Mouse (Mus musculus) ES-Bruce4 (cell line): ENCODE data around the gene 1700001P01Rik. TPM values are rescaled to one million over a fixed set of nuclear protein-coding genes. Genes with fewer than 3 reads are reported as not detected.
A peak's percentile ranks its signal among the peaks of the same experiment; 100 is the strongest.

Source experiments
- H3K27ac ChIP-seq: 2 replicates; pipeline ENCODE4 v1.5.1; 2012; ENCODE audit warnings: low read length, inconsistent platforms; ENCODE audit not compliant: insufficient read depth
- H3K27me3 ChIP-seq: 2 replicates; pipeline ENCODE4 v1.6.1; 2012; ENCODE audit warnings: mild to moderate bottlenecking, low read length, inconsistent platforms; ENCODE audit not compliant: control insufficient read depth, poor library complexity, insufficient read depth, severe bottlenecking
- H3K36me3 ChIP-seq: 2 replicates; pipeline ENCODE4 v1.6.1; 2012; ENCODE audit warnings: inconsistent platforms, mild to moderate bottlenecking, low read length, moderate library complexity; ENCODE audit not compliant: control insufficient read depth, poor library complexity, insufficient read depth, severe bottlenecking
- H3K4me1 ChIP-seq: one replicate; pipeline ENCODE4 v1.8.1; 2011; ENCODE audit warnings: low read length; ENCODE audit not compliant: control insufficient read depth, insufficient read depth
- H3K4me3 ChIP-seq: 2 replicates; pipeline ENCODE4 v1.5.1; 2011; ENCODE audit warnings: low read depth, mild to moderate bottlenecking, low read length
- H3K9ac ChIP-seq: 2 replicates; pipeline ENCODE4 v1.6.1; 2012; ENCODE audit warnings: low read depth, mild to moderate bottlenecking, inconsistent platforms; ENCODE audit not compliant: poor library complexity, severe bottlenecking
- H3K9me3 ChIP-seq: replicated peaks from 2 replicates; pipeline ENCODE4 v1.6.1; 2012; ENCODE audit warnings: mild to moderate bottlenecking, low read length, inconsistent platforms; ENCODE audit not compliant: control insufficient read depth, poor library complexity, insufficient read depth, severe bottlenecking
- CTCF ChIP-seq: IDR thresholded peaks from one replicate; pipeline ENCODE4 v1.8.1; 2011; ENCODE audit warnings: low read depth, low read length
- EP300 ChIP-seq: IDR thresholded peaks from 2 replicates; pipeline ENCODE4 v1.6.1; 2011; ENCODE audit warnings: low read depth, low read length; ENCODE audit not compliant: insufficient read depth
- POLR2A ChIP-seq: IDR thresholded peaks from one replicate; pipeline ENCODE4 v1.8.1; 2011; ENCODE audit warnings: low read length; ENCODE audit not compliant: insufficient read depth
- polyA plus RNA-seq: library from polyadenylated mRNA; stranded (reverse); fragments of >200 nt; gene quantifications from 2 replicates; pipeline ENCODE4 v1.2.4, GENCODE M21; 2011; ENCODE audit warnings: low read depth; ENCODE audit not compliant: missing spikeins, insufficient read depth, insufficient read length

Gene 1700001P01Rik
- polyA plus RNA-seq, 1 experiment = 0.99 TPM

DNA sequence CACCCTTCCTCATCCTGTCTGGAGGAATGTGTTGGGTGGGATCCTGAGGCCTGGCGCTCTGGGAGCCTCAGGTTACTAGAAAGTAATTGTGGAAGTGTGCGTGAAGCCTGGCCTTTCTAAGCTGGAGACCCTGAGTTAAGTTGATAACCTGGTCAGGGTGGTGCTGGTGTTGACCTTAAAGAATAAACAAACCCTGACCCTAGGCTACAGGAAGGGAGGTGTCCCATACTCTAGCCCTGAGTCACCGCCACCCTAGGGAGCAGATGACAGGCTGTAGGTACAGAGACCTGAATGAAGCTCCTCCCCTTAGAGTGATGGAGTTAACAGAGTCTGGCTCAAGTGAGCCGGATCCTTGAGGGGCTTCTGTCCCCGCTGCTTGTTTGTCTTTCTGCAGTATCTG is 28.1 kb upstream of the 1700001P01Rik start:
- H3K27me3 ChIP-seq = no peaks in the 10 kb centered on the region
- no peaks in the 10 kb centered on the region for H3K9me3 ChIP-seq
- H3K27ac ChIP-seq = peak overlapping the region; percentile 89
- H3K4me3 ChIP-seq = peak overlapping the region; percentile 17; the same call in 1 of the 2 replicates
- TF ChIP-seq EP300 (peak; percentile 96), CTCF (no peak), POLR2A (no peak)
- peaks cover 11% of the 10 kb centered on the region for H3K36me3 ChIP-seq
- H3K9ac ChIP-seq = peak overlapping the region; percentile 63
- peaks cover 17% of the 10 kb centered on the region for H3K4me1 ChIP-seq

DNA sequence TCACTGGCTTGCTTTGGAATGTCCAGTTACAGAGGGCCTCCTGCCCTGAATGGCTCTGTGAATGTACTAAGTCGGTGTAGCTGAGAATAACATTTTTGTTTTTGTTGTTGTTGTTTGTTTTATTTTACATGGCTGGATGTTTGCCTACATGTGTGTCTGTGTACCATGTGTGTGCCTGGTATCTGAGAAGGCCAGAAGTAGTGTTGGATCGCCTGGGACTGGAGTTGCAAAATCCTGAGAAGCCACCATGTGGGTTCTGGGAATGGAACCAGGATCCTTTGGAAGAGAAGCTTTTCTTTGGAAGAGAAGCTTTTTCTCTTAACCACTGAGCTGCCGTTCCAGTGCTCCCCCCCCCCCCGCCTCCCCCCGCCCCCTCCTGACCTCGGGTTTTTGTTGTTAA is 26.8 kb upstream of the 1700001P01Rik start:
- no peaks in the 10 kb centered on the region for H3K27me3 ChIP-seq
- no peaks in the 10 kb centered on the region for H3K9me3 ChIP-seq
- H3K4me1 ChIP-seq = peaks cover 9% of the 10 kb centered on the region
- no peak for TF ChIP-seq CTCF
- no peak for TF ChIP-seq POLR2A
- TF ChIP-seq EP300 = no peak
- peak overlapping the region; percentile 85 for H3K9ac ChIP-seq
- H3K36me3 ChIP-seq = peaks cover 7% of the 10 kb centered on the region
- H3K27ac ChIP-seq = peak overlapping the region; percentile 93
- peak overlapping the region; percentile 14; the same call in 1 of the 2 replicates for H3K4me3 ChIP-seq

DNA sequence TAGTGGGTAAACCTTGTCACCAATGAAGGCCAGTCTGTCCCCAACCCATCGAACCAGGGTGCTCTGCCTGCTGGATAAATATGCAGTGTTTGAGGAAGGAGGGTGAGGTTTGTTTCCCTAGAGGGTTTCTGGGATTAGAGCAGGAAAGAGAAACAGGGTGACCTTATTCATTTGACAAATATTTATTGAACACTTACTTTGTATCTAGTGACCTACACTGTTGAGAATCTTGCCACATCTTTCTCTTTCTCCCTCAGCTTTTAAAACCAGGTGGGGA is 26.4 kb upstream of the 1700001P01Rik start:
- TF ChIP-seq EP300 (no peak), POLR2A (no peak), CTCF (no peak)
- peaks cover 7% of the 10 kb centered on the region for H3K4me1 ChIP-seq
- H3K4me3 ChIP-seq = peak overlapping the region; percentile 63

DNA sequence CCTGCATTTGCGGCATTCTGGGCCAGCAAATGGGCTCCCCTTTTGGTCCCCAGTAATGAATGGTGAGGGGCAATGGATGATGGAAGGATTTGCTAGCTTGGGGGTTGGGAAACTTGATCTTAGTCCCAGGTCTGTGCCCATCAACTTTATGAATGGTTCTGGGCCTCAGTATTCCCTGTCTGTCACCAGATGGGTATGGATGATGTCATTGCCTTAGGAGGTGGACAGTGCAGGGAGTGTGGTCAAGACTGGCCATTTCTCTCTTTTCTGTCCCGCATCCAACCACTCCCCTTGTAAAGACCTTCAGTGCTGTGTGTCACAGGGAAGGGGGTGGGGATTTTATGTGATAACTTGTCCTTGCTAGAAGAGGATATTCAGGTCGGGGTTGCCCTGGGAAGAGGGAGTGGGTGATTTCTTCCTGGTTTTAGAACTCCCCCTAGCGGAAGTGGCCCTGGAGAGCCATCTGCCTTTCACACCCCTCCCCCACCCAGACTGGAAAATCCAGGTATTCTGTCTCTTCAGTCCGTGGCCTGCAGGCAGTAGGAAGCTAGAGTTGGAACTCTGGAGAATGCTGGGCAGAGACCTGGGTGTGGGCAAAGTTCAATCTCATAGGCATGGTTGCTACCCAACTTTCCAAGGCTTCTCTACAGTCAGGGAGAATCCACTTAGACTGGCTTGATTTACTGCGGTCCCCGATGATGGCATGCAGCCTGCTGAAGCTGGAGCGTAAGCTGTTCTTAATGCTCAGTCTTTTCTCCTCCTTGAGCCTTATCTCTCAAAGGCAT is 25.9 kb upstream of the 1700001P01Rik start:
- H3K4me1 ChIP-seq = peaks cover 4% of the 10 kb centered on the region
- peak; percentile 64 for TF ChIP-seq CTCF
- TF ChIP-seq POLR2A = no peak
- TF ChIP-seq EP300 = peak; percentile 92

More for the DNA sequence above, 26.4 kb upstream of the 1700001P01Rik start:
- no peaks in the 10 kb centered on the region for H3K27me3 ChIP-seq
- no peaks in the 10 kb centered on the region for H3K9me3 ChIP-seq
- H3K27ac ChIP-seq = peak overlapping the region; percentile 93
- peaks cover 4% of the 10 kb centered on the region for H3K36me3 ChIP-seq
- peak overlapping the region; percentile 85 for H3K9ac ChIP-seq

DNA sequence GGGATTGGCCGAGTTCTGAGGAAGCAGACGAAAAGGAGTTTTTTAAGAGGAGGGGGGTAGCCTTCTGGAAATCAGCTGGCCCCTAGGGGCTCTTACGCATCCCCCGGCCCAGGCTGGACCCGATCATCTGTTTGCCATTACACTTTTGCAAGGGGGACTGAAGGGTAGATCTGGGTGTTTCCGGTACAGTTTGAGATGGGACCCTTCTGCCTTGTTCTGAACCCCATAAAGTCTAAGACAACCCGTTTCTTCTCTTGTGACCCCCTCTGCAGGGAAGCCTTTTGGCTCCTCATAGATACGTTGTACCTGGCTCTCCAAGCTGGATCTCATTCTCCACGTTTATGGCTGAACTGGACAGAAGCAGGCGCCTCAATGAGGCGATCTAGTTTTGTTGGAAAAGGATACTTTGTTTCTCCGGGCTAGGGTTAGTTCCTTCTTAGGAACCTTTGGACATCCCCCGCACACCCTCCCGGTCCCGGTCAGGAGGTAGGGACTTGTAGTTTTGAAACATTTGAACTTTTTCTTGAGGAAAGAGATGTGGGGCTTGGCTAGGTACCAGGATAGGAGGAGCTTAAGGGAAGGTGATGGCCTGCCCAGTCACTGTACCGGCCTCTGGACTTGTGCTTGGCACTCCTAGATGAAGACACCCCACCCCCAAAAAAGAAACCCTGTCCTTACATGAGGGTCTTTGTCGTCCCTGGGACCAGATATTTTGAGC is 25.1 kb upstream of the 1700001P01Rik start:
- H3K9me3 ChIP-seq = no peaks in the 10 kb centered on the region
- peak overlapping the region; percentile 84 for H3K4me3 ChIP-seq
- H3K27ac ChIP-seq = peak overlapping the region; percentile 92
- peaks cover 4% of the 10 kb centered on the region for H3K4me1 ChIP-seq
- peak overlapping the region; percentile 85 for H3K9ac ChIP-seq
- H3K27me3 ChIP-seq = no peaks in the 10 kb centered on the region
- H3K36me3 ChIP-seq = no peaks in the 10 kb centered on the region
- TF ChIP-seq CTCF (no peak), POLR2A (no peak), EP300 (no peak)

More for the DNA sequence above, 25.9 kb upstream of the 1700001P01Rik start:
- Histone ChIP-seq H3K9me3 (no peaks in the 10 kb centered on the region), H3K27ac (peak overlapping the region; percentile 93), H3K9ac (peak overlapping the region; percentile 85), H3K27me3 (no peaks in the 10 kb centered on the region), H3K4me3 (peak overlapping the region; percentile 84), H3K36me3 (no peaks in the 10 kb centered on the region)
